Mouse (Mus musculus): Measurements from ENCODE around the gene Kdm1b.
A peak's percentile ranks its signal among the peaks of the same experiment; 100 is the strongest.

Gene Kdm1b

DNA sequence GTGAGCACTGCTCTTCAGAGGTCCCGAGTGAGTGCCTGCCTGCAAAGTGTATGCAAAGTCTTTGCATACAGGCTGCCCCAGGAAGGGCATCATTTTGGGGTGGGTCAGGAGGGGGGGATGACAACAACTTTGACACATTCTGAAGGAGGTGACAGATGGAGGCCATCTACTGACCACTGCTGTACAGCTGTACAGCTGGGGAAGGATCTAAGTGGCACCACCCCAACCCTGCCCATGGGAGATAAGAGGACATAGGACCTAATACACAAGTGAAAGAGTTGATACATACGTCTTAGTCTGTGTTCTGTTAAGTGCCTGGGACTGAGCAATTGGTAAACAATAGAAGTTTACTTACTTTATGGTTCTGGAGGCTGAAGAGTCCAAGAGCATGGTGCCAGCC is 65.9 kb downstream of the Kdm1b start:
- DNase-seq (ENCODE audit: low spot score in 2 of 2): no peak

DNA sequence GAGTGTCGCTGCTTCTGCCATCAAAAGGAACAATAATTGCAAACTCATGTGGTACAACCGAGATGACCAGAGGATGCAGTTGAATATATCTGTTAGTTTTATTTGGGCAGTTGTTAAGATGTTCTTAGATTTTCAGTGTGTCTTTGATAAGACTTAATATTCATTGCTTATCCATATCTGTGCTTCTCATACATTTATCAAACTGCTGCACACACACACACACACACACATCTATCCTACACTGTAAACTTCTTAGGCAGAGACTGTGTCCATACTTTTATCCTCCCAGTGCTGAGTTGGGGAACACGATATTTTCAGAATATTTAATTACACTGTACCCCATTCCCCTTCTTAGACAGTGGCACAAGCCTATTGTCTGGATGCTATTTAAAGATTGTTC is 67.9 kb downstream of the Kdm1b start:
- no peak for DNase-seq (ENCODE audit: low spot score in 2 of 2)

DNA sequence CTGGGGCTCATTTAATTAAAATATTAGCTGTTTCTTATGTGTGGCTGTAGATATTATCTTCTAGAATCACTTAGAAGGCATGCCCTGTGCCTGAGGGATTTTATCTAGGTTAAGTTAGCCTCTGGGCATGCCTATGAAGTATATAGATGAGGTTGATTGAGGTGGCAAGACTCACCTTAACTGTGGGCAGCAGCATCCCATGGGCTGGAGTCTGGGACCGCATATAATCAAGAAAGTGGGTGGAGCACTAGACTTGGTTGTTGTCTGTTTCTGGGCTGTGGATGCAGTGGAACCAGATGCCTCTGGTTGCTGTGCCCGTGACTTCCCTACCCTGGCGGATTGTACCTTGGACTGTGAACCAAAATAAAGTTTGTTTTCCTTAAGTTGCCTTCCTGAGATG is 68.8 kb downstream of the Kdm1b start:
- DNase-seq (ENCODE audit: low spot score in 2 of 2): no peak

DNA sequence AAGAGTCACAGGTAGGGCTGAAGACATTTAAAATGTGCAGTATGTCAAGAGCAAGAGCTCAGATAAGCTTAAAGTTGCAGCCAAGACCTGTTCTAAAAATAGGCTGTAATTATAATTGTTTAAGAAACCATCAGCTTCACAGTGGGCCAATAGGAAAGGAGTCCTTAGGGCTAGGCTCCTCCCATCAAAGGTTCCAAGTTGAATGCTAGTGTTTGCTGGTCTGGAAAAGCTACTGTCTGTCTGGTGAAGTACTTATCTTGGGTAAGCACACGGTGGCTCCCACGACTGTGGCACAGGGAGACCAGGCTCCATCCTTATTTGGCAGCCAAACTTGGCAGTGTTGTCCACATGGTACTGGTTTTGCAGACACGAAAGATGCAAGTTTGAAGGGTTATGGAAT is 69.6 kb downstream of the Kdm1b start:
- DNase-seq (ENCODE audit: low spot score in 2 of 2): no peak

DNA sequence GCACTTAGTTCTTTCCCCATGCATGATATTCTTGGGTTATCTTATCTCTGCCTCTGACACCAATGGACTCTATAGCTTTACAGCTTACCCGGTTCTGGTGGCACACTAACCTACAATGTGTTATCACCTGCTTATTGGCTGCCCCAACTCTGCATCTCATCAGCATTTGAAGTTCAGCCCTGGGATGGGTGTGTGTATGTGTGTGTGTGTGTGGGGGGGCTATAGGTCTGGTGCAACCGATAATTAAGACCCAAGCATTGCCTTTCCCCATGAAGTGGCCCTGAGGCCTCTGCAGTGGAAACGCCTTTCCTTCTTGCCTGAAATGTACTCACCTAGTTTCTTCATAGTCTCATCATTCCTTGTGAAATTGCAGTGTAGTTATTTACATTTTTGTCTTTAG is 72.7 kb downstream of the Kdm1b start:
- no peak for DNase-seq (ENCODE audit: low spot score in 2 of 2)

DNA sequence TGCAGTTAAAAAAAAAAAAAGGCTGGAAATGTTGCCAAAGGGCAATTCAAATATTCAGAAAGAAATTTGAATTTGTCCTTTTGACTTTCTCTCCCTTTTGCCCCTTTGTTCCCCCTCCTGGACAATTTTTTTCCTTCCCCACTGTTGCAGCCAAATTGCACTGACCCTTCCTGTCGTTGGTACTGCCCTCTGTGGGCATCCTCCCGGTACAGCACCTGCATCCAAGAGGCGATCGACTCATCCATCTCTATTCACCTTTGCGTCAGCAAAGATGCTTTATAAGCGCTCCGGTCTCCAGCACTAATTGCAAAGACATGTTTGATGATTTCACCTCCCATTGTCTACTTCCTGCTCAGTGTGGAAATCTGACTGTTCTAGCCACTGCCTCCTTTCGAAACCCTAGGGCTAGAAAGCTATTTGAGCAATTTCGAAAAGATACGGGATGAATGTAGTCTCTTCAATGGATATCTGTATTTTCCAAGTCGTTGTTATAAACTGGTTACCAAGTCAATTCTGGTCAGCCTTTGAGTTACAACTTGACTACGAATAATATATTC is 78.1 kb downstream of the Kdm1b start:
- DNase-seq (ENCODE audit: low spot score in 2 of 2): no peak

DNA sequence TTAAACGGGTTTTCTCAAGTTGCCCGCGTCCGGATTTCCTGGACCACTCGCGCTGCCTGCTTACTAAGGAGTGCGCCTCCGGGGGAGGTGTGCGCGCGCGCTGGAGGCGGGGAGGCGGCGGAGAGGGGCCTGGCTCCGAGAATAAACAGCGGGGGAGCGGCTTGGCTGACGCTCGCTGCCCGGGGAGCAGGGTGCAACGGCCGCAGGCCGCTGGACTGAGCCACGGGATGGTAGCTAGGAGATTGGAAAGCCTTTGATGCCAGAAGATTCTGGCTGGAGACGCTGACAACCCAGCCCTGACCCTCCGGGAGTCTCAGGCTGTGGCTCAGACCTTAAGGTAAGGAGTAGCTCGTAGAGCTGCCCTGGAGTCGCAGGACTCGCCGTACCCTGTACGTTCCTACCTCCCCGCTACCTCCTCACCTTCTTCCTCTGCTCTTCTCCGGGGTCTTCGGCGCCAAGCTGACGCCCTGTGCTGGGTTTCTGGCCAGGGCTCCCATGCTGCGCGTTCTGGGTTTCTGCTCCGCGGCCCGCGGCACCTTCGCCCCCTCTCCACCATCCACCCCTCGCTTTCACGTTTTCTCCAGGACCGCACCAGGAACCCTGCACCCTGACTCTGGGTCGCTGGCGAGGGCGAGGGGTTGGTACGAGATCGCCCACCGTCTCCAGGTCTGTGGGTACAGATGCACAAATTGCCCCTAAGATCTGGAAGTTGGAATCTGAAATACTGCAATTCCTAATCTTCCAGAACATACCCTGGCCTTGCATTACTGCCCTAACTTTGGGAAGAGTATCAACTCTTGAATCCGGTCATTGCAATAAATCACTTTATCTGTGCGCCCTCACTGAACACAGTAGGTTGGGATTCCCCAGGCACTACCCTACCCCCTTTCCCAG is 79.5 kb downstream of the Kdm1b start, which contains the start of gene Rnf144b:
TSS of gene Rnf144b (plus strand) at position 120 of the 894 bp plus-strand sequence.
- peak; percentile 64 to 71 for DNase-seq (ENCODE audit: low spot score in 2 of 2)

DNA sequence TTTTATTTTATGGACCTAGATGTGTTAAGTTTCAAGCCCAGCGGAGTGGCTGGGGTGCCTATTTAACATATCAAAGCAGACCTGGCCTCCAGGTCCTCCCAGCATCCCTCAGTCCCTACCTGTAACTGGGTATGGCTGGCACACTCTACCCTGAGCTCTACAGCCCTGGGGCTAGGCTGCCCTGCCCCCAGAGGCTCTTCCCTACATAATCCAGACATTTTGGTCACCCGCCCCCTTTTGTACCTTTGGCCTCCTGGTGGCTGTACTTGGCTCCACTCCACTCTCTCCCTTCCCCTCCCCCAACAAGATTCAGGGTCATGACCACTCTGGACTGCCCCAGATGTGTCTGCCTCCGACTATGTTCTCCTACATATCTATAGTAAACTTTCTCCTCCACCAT is 81.2 kb downstream of the Kdm1b start:
- DNase-seq (ENCODE audit: low spot score in 2 of 2): no peak

DNA sequence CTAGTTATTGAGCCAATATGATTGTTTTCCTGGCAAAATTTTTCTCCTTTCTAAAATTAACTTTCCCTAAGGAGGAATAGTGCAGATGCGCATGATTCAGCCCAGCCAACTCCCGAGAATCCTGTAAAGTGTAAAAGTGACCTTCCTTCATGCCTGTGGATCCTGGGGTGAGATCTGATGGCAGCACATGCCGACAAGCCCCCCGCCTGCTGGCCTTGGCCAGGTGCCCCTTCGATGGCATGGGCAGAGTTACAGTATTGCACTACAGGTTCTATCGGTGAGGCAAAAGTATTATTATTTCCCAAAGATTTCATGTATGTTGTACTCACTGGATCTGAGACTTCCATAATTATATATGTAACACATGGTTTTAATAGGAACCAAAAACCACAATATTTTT is 81.7 kb downstream of the Kdm1b start:
- no peak for DNase-seq (ENCODE audit: low spot score in 2 of 2)

DNA sequence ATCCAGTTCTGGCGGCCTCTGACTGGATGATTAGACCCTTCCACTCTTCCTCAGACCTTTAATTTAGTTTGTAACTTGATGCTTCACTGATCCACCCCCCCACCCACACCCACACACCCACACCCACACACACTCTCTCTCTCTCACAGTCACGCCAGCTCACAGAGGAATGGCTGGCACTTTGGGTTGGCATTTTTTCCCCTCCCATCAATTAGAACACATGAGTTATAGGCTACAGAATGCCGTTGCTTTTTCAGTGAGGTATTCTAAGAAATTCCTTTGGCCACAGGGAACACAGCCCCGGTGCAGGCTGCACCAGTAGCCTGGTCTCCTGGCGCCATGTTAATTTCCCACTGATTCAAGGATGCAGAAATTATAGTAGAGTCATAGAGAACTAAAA is 82.3 kb downstream of the Kdm1b start:
- DNase-seq (ENCODE audit: low spot score in 2 of 2): no peak

DNA sequence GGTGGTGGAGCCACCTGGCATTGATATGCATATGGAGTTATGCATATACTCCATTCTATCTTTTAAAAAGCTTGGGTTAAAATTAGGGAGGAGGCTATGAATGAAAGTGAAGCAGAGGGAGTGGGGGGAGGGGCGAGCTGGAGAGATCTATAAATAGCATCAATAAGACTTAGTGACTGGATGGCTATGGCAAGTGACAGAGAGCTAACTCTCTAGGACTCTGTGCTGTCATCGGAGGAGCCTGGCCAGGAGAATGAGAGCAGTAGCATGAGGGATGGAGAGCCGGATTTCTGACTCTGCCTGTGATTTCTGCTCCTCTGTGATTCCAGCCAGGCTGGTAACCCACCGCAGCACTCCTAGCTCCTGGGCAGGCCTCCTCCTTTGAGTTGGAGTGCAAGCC is 85.8 kb downstream of the Kdm1b start:
- DNase-seq (ENCODE audit: low spot score in 2 of 2): no peak

DNA sequence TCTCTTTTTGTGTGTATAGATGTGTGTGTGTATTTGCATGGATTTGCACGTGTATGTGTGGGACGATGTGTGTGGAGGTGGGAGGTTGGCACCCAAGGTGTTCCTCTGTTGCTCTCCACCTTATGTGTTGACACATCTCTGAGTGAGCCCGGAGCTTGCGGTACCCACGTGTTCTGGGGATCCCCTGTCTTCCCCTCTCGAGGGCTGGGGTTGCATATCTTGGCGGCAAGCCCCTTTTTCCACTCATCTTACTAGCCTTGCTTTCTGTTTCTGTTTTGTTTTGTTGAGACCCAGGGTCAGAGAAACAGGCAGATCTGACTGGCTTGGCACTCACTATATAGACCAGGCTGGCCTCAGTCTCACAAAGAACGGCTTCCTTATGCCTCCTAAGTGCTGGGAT is 89.8 kb downstream of the Kdm1b start:
- DNase-seq (ENCODE audit: low spot score in 2 of 2): no peak

DNA sequence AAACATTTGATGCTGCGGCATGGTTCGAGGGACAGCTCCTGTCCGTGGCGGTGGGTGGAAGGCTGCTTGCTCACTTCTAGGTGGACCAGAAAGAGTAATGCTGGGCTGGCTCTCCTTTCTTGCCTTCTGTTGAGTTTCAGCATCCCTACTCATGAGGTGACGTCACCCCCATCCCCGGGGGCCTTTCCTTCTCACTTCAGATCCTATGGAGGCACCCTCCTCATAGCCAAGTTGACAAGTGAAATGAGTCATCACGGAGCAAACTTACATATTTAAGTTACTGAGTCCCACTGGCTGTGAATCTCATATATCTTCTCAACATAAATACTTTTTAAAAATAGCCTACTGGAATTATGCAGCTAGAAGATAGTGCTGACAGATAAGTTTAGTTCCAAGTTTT is 91.5 kb downstream of the Kdm1b start:
- DNase-seq (ENCODE audit: low spot score in 2 of 2): peak; percentile 52 to 59
